Mouse (Mus musculus) neutrophil, adult 65 days (primary cell): Measurements from ENCODE around the gene Il5. TPM values are rescaled to one million over a fixed set of nuclear protein-coding genes. Genes with fewer than 3 reads are reported as not detected.

Experiments used
- total RNA-seq: library from RNA; stranded (reverse); gene quantifications from 2 replicates; pipeline ENCODE4 v1.2.4, GENCODE M21; 2023

The Il5 gene
- total RNA-seq, result not detected in 2 replicates

DNA sequence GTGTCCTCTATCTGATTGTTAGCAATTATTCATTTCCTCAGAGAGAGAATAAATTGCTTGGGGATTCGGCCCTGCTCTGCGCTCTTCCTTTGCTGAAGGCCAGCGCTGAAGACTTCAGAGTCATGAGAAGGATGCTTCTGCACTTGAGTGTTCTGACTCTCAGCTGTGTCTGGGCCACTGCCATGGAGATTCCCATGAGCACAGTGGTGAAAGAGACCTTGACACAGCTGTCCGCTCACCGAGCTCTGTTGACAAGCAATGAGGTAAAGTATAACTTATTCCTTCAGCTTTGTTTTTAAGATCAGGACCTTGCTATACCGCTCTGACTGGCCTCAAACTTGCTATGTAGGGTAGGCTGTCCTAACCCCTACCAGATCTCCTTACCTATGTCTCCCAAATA is at the start of gene Il5:
TSS of gene Il5 (plus strand) at position 80 of the 400 bp plus-strand sequence.

DNA sequence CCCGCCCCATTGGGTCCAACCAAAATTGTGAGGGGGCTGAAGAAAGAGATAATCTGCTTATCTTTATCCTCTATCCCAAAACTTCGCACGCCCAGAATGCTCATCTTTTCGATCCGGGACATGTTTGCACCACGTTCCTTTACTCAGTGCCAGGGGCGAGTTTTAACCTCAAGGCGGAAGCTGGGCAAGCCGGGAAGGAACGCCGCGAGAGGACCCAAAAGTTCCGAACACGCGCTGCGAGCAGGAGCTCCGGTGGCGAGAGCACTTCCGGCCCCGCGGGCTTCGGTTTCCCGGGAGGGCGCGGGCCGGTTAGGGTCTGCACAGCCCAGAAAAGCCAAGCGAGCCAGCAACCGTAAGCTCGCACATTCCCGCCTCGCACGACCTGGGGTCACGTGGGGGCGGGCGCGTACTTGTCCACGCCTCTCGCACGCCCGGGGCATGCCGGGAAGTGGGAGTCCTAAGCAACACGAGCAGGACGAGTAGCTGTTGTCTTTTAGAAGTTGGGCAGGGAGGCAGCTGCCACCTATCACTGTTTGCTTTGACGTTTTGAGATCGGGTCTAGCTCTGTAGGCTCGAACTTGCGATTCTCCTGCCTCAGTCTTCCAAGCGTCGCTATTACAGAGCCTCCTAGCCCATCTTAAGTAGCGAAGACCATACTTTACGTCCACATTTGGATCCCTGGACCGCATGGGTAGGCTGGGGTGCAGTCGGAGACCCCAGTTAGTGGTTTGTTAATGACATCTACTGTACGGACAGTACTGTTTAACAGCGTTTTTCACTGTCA is 13.5 kb upstream of the Il5 start, which contains the start of gene Rad50:
TSS of gene Rad50 (minus strand) at position 386 of the 784 bp plus-strand sequence.

DNA sequence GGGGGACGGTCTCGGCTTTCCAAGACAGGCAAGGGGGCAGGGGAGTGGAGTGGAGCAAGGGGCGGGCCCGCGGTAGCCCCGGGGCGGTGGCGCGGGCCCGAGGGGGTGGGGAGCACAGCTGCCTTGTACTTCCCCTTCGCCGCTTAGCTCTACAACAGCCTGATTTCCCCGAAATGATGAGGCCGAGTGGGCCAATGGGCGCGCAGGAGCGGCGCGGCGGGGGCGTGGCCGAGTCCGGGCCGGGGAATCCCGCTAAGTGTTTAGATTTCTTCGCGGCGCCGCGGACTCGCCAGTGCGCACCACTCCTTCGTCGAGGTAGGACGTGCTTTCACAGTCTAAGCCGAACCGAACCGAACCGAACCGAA is 49.1 kb downstream of the Il5 start, which contains the start of gene Irf1:
TSS of gene Irf1 (plus strand) at position 255 of the 365 bp plus-strand sequence.

DNA sequence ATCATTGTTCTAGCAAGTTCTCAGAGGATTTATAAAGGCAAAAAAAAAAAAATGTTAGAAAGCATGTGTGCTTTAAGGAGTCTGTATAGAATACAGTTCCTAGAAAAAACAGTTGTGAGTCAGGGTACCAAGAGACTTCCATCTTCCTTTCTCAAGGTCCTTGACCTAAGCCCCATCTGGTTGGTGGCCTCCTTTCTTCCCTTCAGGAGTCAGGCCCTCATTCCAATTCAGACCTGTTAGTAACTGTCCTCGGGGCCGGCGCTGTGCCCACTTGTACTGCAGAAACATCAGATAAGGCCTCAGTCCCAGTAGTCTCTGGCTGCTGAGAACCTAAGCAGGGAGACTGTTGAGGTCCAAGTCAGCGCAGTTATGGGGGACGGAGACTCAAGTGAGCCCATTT is 52.5 kb downstream of the Il5 start, which contains the start of gene Gm17334:
TSS of gene Gm17334 (minus strand) at position 101 of the 400 bp plus-strand sequence.

Other genes starting within 250 kb of the Il5 start
- not detected in 2 replicates for gene Gm9945, start 240.6 kb upstream of the Il5 start, total RNA-seq
- gene Sowaha, start 240.5 kb upstream of the Il5 start, total RNA-seq, result not detected in 2 replicates
- gene Sept8, start 201.5 kb upstream of the Il5 start, total RNA-seq, result 2.0 and 3.2 TPM in 2 replicates
- 2.0 and 2.2 TPM in 2 replicates for gene Kif3a, start 153.4 kb upstream of the Il5 start, total RNA-seq
- not detected in 2 replicates for gene Il4, start 102.1 kb upstream of the Il5 start, total RNA-seq
- gene Il13, start 86.1 kb upstream of the Il5 start, total RNA-seq, result not detected in 2 replicates
- gene Rad50, start 13.5 kb upstream of the Il5 start, total RNA-seq, result 9.0 and 9.3 TPM in 2 replicates
- 167 and 215 TPM in 2 replicates for gene Irf1, start 49.2 kb downstream of the Il5 start, total RNA-seq
- not detected in 2 replicates for gene Gm17334, start 52.4 kb downstream of the Il5 start, total RNA-seq
- 0.41 TPM in 1 of 2 replicates, not detected in the other for gene Gm12216, start 138.5 kb downstream of the Il5 start, total RNA-seq
- 5.4 and 6.4 TPM in 2 replicates for gene Slc22a5, start 170.9 kb downstream of the Il5 start, total RNA-seq